Comparison of ENCODE assay signal across 8 mouse cellular contexts in genomic region chrX:95967847-95968593, GRCm38 (mm10). TPM values are rescaled to one million over a fixed set of nuclear protein-coding genes. Genes with fewer than 3 reads are reported as not detected.
DNase-seq lines count a peak whose midpoint lies in the region; ATAC-seq lines count a peak whose summit lies in the region.

No protein-coding gene starts in this region.

- H3K36me3 ChIP-seq in erythroblast, embryonic 14.5 days (ENCODE audit: control insufficient read depth): no peaks in the 10 kb centered on the region
- no peaks in the 10 kb centered on the region for H3K36me3 ChIP-seq in hindbrain, embryonic 13.5 days

- H3K27me3 ChIP-seq in erythroblast, embryonic 14.5 days (ENCODE audit: control insufficient read depth): no peaks in the 10 kb centered on the region
- H3K27me3 ChIP-seq in hindbrain, embryonic 13.5 days: no peaks in the 10 kb centered on the region

- no peaks in the 10 kb centered on the region for H3K9me3 ChIP-seq in erythroblast, embryonic 14.5 days (ENCODE audit: control insufficient read depth, low read length)
- no peaks in the 10 kb centered on the region for H3K9me3 ChIP-seq in hindbrain, embryonic 13.5 days

- ATAC-seq in hindbrain, embryonic 13.5 days (ENCODE audit: low FRiP score): peak; percentile 88
- ATAC-seq in megakaryocyte progenitor cell, adult 5-6 weeks (replicated peaks; ENCODE audit: poor library complexity): peak; percentile 74

- H3K27ac ChIP-seq in hindbrain, embryonic 13.5 days: peak overlapping the region; percentile 90

- H3K4me2 ChIP-seq in hindbrain, embryonic 13.5 days: peak overlapping the region; percentile 54

- peak overlapping the region; percentile 63 for H3K4me3 ChIP-seq in erythroblast, embryonic 14.5 days (replicated peaks)
- peak overlapping the region; percentile 41 for H3K4me3 ChIP-seq in hindbrain, embryonic 13.5 days

- WGBS in hindbrain, embryonic 13.5 days: 22% methylated on average over 28 of the region's 28 CpGs

- peak overlapping the region; percentile 69 for H3K9ac ChIP-seq in hindbrain, embryonic 13.5 days

- intact Hi-C loops in left cerebral cortex, postnatal 25 days (cut with DNase I): no loop called here

- peaks cover 16% of the 10 kb centered on the region for H3K4me1 ChIP-seq in erythroblast, embryonic 14.5 days (ENCODE audit: control insufficient read depth)
- no peaks in the 10 kb centered on the region for H3K4me1 ChIP-seq in hindbrain, embryonic 13.5 days (replicated peaks)

- DNase-seq in MEL-GATA-1-ER (ENCODE audit: extremely low read depth, low read depth) (peak; percentile 76), MN1 (ENCODE audit: low spot score) (no peak)
- DNase-seq in c-Kit-positive CD71-negative TER-119-negative erythroid progenitor cells, embryonic 14.5 days (ENCODE audit: low read depth): peak; percentile 53
- DNase-seq in left cerebral cortex, postnatal 25 days (ENCODE audit: low spot score in 2 of 2): peak; percentile 6 to 14
- DNase-seq in right cerebral cortex, postnatal 4 days: peak; percentile 42

RNA-seq across cellular contexts. Expression of gene Las1l, which starts 11.3 kb away (rescaled TPM):
- 0.42 and 0.54 TPM in 2 replicates for polyA plus RNA-seq in erythroblast, embryonic 14.5 days (2012)
- polyA plus RNA-seq in hindbrain, embryonic 13.5 days (2015; fragmentation: Nextera tagmentation; extraction: Ambion mirVana): 97.7 and 105 TPM in 2 replicates
- total RNA-seq in left cerebral cortex, postnatal 25 days (2021): 10 to 100 TPM; 50.4 to 61.6 TPM
- total RNA-seq in megakaryocyte progenitor cell, adult 5-6 weeks (2015): 20.9 and 27.9 TPM in 2 replicates
- total RNA-seq in megakaryocyte progenitor cell, adult 5-6 weeks (2017): 39.2 and 46.3 TPM in 2 replicates
